Mouse (Mus musculus): ENCODE measurements around the gene Arl5b. TPM values are rescaled to one million over a fixed set of nuclear protein-coding genes. Genes with fewer than 3 reads are reported as not detected.

Gene Arl5b
- 10 to 100 TPM; 45.9 to 47.3 TPM for total RNA-seq (2021)

DNA sequence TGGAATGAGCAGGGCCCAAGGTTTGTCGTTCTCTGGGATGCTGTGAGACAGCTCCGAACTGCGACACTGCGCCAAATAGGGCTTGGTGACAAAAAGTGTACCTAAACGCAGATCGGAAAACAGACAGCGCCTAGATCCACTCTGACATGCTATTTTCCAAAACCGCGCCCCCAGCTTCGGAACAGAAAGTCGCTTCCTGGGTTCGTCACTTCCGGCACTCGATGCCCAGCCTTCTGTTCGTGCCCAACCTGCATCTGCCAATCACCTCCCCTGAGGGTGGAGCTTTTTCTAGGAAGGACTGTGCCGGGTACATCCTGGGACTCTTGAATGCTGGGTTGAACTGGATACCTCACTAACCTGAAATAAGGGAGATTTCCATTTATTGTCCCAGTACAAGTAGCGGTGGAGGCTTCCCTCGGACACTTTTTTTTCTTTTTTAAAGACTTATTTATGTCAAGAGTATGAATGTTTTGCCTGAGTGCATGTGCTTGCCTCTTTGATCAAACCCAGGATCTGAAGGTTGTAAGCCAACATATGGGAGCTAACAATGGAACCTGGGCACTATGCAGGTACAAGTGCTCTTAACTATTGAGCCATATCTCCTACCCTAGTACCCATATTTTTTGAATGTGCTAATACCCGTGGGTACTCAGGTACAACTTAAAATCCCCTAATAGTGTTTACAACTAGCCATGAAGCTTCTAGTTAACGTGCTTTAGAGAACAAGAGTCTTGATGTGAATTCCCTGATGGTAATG, at the start of gene Arl5b:
Arl5b (plus strand) TSS at position 279 of the 757 bp plus-strand sequence.
- peak; percentile 94 for DNase-seq
- intact Hi-C loops (cut with DNase I), result no loop called here

DNA sequence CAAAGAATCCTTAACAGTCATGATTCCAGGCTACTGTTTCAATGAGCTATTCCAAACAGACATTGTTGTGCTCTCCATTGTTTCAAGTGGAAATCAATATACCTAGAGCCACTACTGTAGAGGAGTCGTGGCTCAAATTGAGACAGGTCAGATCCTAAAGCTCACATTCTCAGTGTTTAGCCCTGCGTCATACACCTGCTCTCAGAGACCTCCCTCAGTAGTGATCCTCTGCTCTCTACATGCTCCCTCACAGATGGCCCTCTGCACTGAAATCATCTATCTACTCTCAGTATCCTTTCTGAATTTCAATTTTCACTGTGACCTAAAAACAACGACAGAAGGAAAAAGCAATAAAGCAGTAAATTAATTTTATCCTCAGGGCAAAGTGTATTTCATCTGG, 41.7 kb upstream of the Arl5b start:
- intact Hi-C loops (cut with DNase I), result no loop called here
- DNase-seq, result no peak

GRCm38 (mm10) chr2:15008072-15008471, 41.1 kb upstream of the Arl5b start:
- no peak for DNase-seq
- intact Hi-C loops (cut with DNase I), result no loop called here

GRCm38 (mm10) chr2:15026817-15027216, 22.4 kb upstream of the Arl5b start:
- intact Hi-C loops (cut with DNase I), result no loop called here
- no peak for DNase-seq

DNA sequence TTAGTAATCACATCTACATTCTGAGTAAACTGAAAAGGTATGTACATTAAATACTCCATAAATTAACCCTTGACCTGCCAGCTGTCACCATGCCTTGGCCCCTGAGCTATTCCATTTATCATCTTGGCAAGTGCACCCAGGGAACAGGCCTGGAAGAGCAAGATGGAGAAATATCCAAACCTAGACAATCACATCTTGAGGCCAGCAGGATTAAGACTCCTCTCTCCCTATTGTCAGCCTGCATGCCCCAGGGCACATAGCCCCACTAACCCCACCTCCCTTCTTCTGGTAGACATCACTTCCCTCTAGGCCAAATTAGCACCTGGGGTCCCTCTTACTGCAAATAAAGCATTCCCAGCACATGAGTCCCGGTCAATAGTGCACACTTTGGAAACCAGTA, 21.4 kb upstream of the Arl5b start:
- DNase-seq, result no peak
- intact Hi-C loops (cut with DNase I), result no loop called here

DNA sequence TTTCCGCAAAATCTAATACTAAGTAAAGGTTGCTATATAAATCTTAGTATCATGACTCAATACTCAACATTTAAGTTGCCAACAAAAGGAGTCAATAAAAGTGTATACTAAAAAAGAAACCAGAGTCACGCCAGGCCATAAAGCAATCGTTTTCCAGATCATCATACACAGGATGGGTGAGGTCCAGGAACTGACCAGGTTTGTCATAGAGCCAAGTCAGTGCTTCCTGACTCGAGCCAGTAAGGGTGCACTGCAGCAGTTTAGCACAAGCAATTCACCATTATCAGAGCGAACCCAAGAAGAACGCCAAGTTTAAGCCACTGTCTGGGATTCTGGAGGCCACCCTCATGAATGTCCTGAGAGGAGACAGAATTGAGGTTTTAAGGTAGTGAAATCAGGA, 10.5 kb upstream of the Arl5b start:
- DNase-seq, result no peak
- intact Hi-C loops (cut with DNase I), result no loop called here

DNA sequence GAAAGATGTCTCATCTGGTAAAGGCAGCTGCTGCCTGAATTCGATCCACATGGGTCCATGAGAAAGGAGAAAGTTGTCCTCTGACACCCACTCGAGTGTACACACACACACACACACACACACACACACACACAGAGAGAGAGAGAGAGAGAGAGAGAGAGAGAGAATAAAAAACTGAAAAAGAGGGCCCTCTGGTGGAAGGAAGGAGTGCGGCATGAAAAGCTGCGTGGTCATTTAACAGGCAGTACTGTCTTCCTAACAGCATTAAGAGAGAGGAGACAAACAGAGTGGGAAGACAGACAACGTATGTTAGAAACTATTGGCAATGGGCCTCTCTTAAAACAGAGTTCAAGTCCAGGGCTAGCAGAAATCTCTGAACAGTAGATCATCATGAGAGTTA, 8.9 kb upstream of the Arl5b start:
- intact Hi-C loops (cut with DNase I), result no loop called here
- DNase-seq, result no peak

DNA sequence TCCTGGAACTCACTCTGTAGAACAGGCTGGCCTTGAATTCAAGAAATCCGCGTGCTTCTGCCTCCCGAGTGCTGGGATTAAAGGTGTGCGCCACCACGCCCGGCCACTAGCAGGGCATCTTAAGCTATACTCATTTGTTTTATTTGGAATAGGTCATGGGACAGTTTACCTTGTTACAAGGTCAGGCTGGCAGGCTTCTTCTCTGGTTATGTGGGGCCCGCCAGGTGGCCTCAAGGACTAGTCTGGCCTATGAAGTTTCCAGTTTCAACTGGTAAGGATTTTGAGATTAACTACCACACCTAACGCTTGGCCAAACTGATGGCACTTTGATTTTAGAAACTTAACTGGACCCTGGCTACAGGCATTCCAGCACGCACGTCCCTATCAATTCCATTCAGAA, 5.3 kb downstream of the Arl5b start:
- no peak for DNase-seq
- intact Hi-C loops (cut with DNase I), result no loop called here

- intact Hi-C loops (cut with DNase I), result no loop called here
- peak; percentile 98 for DNase-seq
Measured at GRCm38 (mm10) chr2:15054945-15055637, 5.9 kb downstream of the Arl5b start, which contains the start of gene Nsun6. Gene Nsun6 (minus strand): TSS chr2:15055069.

DNA sequence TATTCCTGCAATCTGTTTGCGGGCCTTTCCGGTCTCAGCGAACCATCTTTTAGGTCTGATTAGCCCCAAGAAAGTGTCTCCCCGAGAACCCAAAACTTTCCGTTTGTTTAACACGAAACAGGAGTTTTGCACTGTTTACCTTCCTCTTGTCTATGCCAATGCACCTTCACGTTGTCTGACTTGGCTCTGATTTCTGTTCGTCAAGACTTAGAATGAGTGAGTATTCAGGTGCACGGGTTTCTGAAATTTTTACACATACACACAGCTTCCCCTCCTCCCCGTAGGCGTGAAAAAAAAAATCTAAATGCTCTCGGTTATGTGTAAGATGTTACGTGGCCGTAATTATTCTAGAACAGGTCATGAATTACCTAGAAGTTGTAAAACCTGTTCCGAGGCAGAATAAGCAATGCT, 6.6 kb downstream of the Arl5b start:
- intact Hi-C loops (cut with DNase I), result no loop called here
- DNase-seq, result no peak

GRCm38 (mm10) chr2:15058227-15058626, 9.0 kb downstream of the Arl5b start:
- intact Hi-C loops (cut with DNase I), result no loop called here
- no peak for DNase-seq

GRCm38 (mm10) chr2:15060856-15061255, 11.7 kb downstream of the Arl5b start:
- no peak for DNase-seq
- intact Hi-C loops (cut with DNase I), result no loop called here

GRCm38 (mm10) chr2:15063815-15064214, 14.6 kb downstream of the Arl5b start:
- intact Hi-C loops (cut with DNase I), result no loop called here
- no peak for DNase-seq

DNA sequence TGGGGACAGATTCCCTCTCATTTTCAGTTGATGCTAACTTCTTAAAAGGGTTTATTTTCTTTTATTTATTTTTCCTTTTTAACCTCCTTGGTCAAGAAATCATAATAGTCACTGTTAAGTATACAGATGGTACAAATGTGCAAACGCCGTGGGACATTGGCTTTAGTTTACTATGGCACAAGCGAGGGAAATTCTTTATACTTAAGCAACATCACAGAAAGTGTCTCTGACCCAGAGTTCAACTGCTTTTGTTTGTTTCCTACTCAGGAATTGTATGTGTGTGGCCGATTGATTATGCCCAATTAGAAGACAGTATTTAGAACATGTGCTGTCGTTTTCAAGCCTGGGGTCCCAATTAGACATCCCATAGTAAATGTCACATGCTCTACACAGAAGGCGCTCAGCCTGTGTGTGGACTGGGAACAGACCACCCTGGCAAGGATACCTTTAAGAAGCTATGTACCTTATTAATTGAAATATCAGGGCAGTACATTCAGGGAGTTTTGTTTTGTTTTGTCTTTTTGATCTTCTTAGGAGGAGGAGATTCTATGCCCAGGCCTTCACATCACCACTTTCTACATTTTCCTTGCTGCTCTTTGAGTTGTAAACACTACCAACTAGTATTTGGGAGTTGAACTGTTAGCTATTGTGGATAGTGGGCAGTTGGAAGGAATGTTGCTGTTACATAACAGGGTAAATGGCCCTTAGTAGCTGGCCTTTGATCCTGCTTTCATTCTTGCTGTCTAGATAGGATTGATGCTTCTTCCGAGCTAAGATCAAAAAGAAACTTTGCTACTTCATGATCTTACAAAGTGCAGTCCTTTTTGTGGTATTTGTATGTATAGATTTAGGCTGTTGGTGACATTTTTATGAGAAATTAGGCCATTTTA, 15.4 kb downstream of the Arl5b start:
- intact Hi-C loops (cut with DNase I), result no loop called here
- no peak for DNase-seq

- intact Hi-C loops (cut with DNase I), result no loop called here
Measured at GRCm38 (mm10) chr2:15065447-15065846, 16.3 kb downstream of the Arl5b start.

GRCm38 (mm10) chr2:15067091-15067490, 17.9 kb downstream of the Arl5b start:
- intact Hi-C loops (cut with DNase I), result no loop called here
- DNase-seq, result no peak

More at GRCm38 (mm10) chr2:15065447-15065846, 16.3 kb downstream of the Arl5b start:
- DNase-seq, result no peak

DNA sequence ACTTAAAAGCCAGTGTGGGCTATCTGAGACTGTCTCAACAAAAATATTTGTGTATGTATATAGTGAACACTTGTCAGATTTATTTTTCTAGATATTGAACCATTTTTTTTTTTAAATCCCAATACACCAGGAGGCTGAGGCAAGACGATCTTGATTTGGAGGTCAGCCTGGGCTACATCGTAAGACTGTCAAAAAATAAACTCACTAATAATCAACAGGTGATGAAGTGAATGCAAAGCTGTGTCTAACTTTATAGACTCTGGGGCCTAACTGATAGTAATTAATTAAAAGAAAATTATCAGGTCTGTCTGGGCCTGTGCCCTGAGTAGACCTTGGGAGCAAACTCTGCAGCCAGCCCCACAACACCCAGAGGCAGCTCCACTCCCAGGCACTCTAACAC, 34.5 kb downstream of the Arl5b start:
- intact Hi-C loops (cut with DNase I), result no loop called here
- DNase-seq, result no peak

- intact Hi-C loops (cut with DNase I), result no loop called here
- no peak for DNase-seq
Measured at GRCm38 (mm10) chr2:15087308-15087707, 38.1 kb downstream of the Arl5b start.

DNA sequence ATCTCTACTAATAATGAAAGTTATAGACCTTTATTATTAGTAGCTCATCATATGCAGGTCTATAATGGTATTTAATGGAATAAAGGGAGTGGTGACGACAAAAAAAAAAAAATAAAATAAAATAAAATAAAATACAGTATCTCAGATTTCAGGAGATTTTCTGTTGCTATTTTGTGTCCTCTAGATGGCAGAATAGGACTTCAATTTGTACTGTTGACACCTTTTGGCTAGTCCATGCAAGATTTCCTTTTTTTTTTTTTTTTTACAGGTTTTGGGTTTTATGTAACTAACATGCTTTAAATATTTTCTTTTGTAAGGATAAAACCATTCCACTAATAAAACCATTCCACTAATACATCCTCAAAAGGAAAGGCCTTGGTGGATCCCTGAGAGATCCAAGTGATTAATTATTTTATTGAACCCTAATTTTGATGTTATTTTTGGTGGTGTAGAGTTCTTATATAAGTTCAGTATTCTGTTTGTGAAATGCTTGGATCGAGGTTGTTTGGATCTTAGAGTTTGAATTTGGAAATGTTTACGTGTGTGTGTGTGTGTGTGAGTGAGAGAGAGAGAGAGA, 47.4 kb downstream of the Arl5b start:
- intact Hi-C loops (cut with DNase I), result loop anchor here (5.0 kb wide), 1 partner anchor 1261 kb away; the partner anchor contains the start of gene Plxdc2
- no peak for DNase-seq

DNA sequence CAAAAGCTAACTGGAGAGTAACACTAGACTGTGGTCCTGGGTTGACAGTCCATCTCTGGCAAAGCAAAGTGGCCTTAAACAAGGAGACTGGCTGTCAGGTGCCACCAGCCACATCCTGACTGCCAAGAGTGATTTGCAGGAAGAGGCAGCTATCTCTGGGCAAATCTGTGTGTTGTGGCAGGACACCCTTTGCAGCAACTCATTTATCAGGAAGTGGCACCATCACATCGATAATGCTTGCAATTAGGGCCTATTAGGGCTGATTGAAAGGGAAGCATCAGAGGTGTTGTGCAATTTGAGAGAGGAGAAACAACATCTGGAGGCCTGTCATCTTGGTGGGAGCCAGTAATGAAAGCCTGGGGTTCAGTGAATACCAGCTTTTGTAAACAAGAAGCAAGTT, 55.2 kb downstream of the Arl5b start:
- intact Hi-C loops (cut with DNase I), result no loop called here
- no peak for DNase-seq

GRCm38 (mm10) chr2:15111290-15111689, 62.1 kb downstream of the Arl5b start:
- intact Hi-C loops (cut with DNase I), result no loop called here
- DNase-seq, result no peak
